Mouse (Mus musculus) liver, adult 10 weeks (tissue): ENCODE results near the gene Gm20888. TPM values are rescaled to one million over a fixed set of nuclear protein-coding genes. Genes with fewer than 3 reads are reported as not detected.

ENCODE experiments used
- polyA plus RNA-seq: library from polyadenylated mRNA; stranded (reverse); fragments of 350-450 nt; fragmentation: Illumina TruSeq; extraction: RNeasy Lipid Tissue Mini Kit (QIAGEN cat#74804); gene quantifications from one replicate; pipeline ENCODE4 v1.2.3, GENCODE M21; 2014; ENCODE audit warnings: low read depth, low replicate concordance

Gene Gm20888
- not detected for polyA plus RNA-seq

DNA sequence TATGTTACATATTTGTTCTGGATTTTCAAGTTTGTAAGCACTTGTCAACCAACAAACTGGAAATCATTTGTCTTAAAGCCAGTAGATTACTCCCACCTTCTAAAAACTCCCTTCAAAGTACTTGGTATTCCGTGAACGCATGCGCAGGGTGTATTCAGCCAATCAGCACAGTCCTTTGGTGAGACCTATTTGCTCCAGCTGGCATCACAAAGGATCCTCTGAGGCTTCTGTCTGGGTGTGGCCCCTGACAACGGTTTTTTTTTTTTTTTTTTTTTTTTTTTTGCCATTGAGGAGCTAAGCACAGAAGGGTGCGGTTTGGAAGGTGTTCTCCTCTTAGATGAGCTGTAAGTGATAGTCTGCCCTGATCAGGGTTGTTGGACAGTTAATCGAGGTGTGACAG is at the start of gene Gm20888:
Gm20888 (plus strand) TSS at position 301 of the 400 bp plus-strand sequence.

Other genes with a start within 250 kb of the Gm20888 start
- not detected for gene Gm21118, start 168.2 kb upstream of the Gm20888 start, polyA plus RNA-seq
- gene Gm29423, start 138.6 kb upstream of the Gm20888 start, polyA plus RNA-seq: not detected
- not detected for gene Gm29644, start 138.5 kb upstream of the Gm20888 start, polyA plus RNA-seq